Mouse (Mus musculus): Measurements from ENCODE around the gene Asphd1. TPM values are rescaled to one million over a fixed set of nuclear protein-coding genes. Genes with fewer than 3 reads are reported as not detected.

Asphd1 gene
- polyA plus RNA-seq, 1 experiment from 2014 or later: not detected

Other genes with a start within 250 kb of the Asphd1 start
- 10.2 and 13.7 TPM in 2 replicates for gene Coro1a, start 241.8 kb downstream of the Asphd1 start, polyA plus RNA-seq (2014; fragmentation: Nextera tagmentation; extraction: Ambion mirVana)
- gene Mapk3, start 190.0 kb downstream of the Asphd1 start, polyA plus RNA-seq (2014; fragmentation: Nextera tagmentation; extraction: Ambion mirVana): 51.7 and 57.3 TPM in 2 replicates
- 0.67 and 2.7 TPM in 2 replicates for gene Gdpd3, start 183.2 kb downstream of the Asphd1 start, polyA plus RNA-seq (2014; fragmentation: Nextera tagmentation; extraction: Ambion mirVana)
- gene Ypel3, start 172.6 kb downstream of the Asphd1 start, polyA plus RNA-seq (2014; fragmentation: Nextera tagmentation; extraction: Ambion mirVana): 102 and 121 TPM in 2 replicates
- gene Tbx6, start 168.1 kb downstream of the Asphd1 start, polyA plus RNA-seq (2014; fragmentation: Nextera tagmentation; extraction: Ambion mirVana): 0.26 TPM in 1 of 2 replicates, not detected in the other
- gene Ppp4c, start 157.1 kb downstream of the Asphd1 start, polyA plus RNA-seq (2014; fragmentation: Nextera tagmentation; extraction: Ambion mirVana): 132 and 146 TPM in 2 replicates
- gene Fam57b, start 151.9 kb downstream of the Asphd1 start, polyA plus RNA-seq (2014; fragmentation: Nextera tagmentation; extraction: Ambion mirVana): 0.81 and 1.2 TPM in 2 replicates
- not detected in 2 replicates for gene 4930451I11Rik, start 117.9 kb downstream of the Asphd1 start, polyA plus RNA-seq (2014; fragmentation: Nextera tagmentation; extraction: Ambion mirVana)
- gene Doc2a, start 102.2 kb downstream of the Asphd1 start, polyA plus RNA-seq (2014; fragmentation: Nextera tagmentation; extraction: Ambion mirVana): 0.14 TPM in 1 of 2 replicates, not detected in the other
- 10.7 and 11.5 TPM in 2 replicates for gene Hirip3, start 87.6 kb downstream of the Asphd1 start, polyA plus RNA-seq (2014; fragmentation: Nextera tagmentation; extraction: Ambion mirVana)
- gene Ino80e, start 87.2 kb downstream of the Asphd1 start, polyA plus RNA-seq (2014; fragmentation: Nextera tagmentation; extraction: Ambion mirVana): 47.9 and 51.9 TPM in 2 replicates
- 19.8 and 21.7 TPM in 2 replicates for gene Taok2, start 64.9 kb downstream of the Asphd1 start, polyA plus RNA-seq (2014; fragmentation: Nextera tagmentation; extraction: Ambion mirVana)
- 21.6 and 22.7 TPM in 2 replicates for gene Tmem219, start 26.7 kb downstream of the Asphd1 start, polyA plus RNA-seq (2014; fragmentation: Nextera tagmentation; extraction: Ambion mirVana)
- 11.3 and 11.9 TPM in 2 replicates for gene Kctd13, start 20.7 kb downstream of the Asphd1 start, polyA plus RNA-seq (2014; fragmentation: Nextera tagmentation; extraction: Ambion mirVana)
- 0.86 and 1.4 TPM in 2 replicates for gene Sez6l2, start 981 bp upstream of the Asphd1 start, polyA plus RNA-seq (2014; fragmentation: Nextera tagmentation; extraction: Ambion mirVana)
- 68.5 and 74.6 TPM in 2 replicates for gene Cdipt, start 26.3 kb upstream of the Asphd1 start, polyA plus RNA-seq (2014; fragmentation: Nextera tagmentation; extraction: Ambion mirVana)
- gene Cdiptos, start 26.5 kb upstream of the Asphd1 start, polyA plus RNA-seq (2014; fragmentation: Nextera tagmentation; extraction: Ambion mirVana): 0.86 and 1.6 TPM in 2 replicates
- 12.0 and 12.6 TPM in 2 replicates for gene Mvp, start 65.0 kb upstream of the Asphd1 start, polyA plus RNA-seq (2014; fragmentation: Nextera tagmentation; extraction: Ambion mirVana)
- gene Pagr1b, start 66.9 kb upstream of the Asphd1 start, polyA plus RNA-seq (2014; fragmentation: Nextera tagmentation; extraction: Ambion mirVana): 0.84 TPM in 1 of 2 replicates, not detected in the other
- 23.1 and 25.4 TPM in 2 replicates for gene Pagr1a, start 67.8 kb upstream of the Asphd1 start, polyA plus RNA-seq (2014; fragmentation: Nextera tagmentation; extraction: Ambion mirVana)
- gene Gm42742, start 71.5 kb upstream of the Asphd1 start, polyA plus RNA-seq (2014; fragmentation: Nextera tagmentation; extraction: Ambion mirVana): 41.9 and 45.0 TPM in 2 replicates
- 2.1 and 3.2 TPM in 2 replicates for gene Prrt2, start 71.6 kb upstream of the Asphd1 start, polyA plus RNA-seq (2014; fragmentation: Nextera tagmentation; extraction: Ambion mirVana)
- gene Maz, start 77.5 kb upstream of the Asphd1 start, polyA plus RNA-seq (2014; fragmentation: Nextera tagmentation; extraction: Ambion mirVana): 37.6 and 44.7 TPM in 2 replicates
- 67.8 and 74.3 TPM in 2 replicates for gene Kif22, start 92.9 kb upstream of the Asphd1 start, polyA plus RNA-seq (2014; fragmentation: Nextera tagmentation; extraction: Ambion mirVana)
- not detected in 2 replicates for gene Zg16, start 137.7 kb upstream of the Asphd1 start, polyA plus RNA-seq (2014; fragmentation: Nextera tagmentation; extraction: Ambion mirVana)
- 0.65 and 1.2 TPM in 2 replicates for gene AI467606, start 141.8 kb upstream of the Asphd1 start, polyA plus RNA-seq (2014; fragmentation: Nextera tagmentation; extraction: Ambion mirVana)
- 2.4 and 2.8 TPM in 2 replicates for gene Qprt, start 172.6 kb upstream of the Asphd1 start, polyA plus RNA-seq (2014; fragmentation: Nextera tagmentation; extraction: Ambion mirVana)
- gene Spn, start 188.2 kb upstream of the Asphd1 start, polyA plus RNA-seq (2014; fragmentation: Nextera tagmentation; extraction: Ambion mirVana): 0.12 and 0.22 TPM in 2 replicates
- gene Cd2bp2, start 246.5 kb upstream of the Asphd1 start, polyA plus RNA-seq (2014; fragmentation: Nextera tagmentation; extraction: Ambion mirVana): 33.7 and 34.8 TPM in 2 replicates

Measured in heart, embryonic 14.5 days (tissue).